Mouse (Mus musculus) brain, adult 10 weeks (tissue): ENCODE measurements around the gene Hmgn1. TPM values are rescaled to one million over a fixed set of nuclear protein-coding genes. Genes with fewer than 3 reads are reported as not detected.

Experiments used
- polyA plus RNA-seq: library from polyadenylated mRNA; stranded (reverse); fragments of 350-450 nt; fragmentation: Illumina TruSeq; extraction: RNeasy Lipid Tissue Mini Kit (QIAGEN cat#74804); gene quantifications from one replicate; pipeline ENCODE4 v1.2.3, GENCODE M21; 2015; ENCODE audit warnings: low read depth, low replicate concordance

Gene Hmgn1
- 70.7 TPM for polyA plus RNA-seq

DNA sequence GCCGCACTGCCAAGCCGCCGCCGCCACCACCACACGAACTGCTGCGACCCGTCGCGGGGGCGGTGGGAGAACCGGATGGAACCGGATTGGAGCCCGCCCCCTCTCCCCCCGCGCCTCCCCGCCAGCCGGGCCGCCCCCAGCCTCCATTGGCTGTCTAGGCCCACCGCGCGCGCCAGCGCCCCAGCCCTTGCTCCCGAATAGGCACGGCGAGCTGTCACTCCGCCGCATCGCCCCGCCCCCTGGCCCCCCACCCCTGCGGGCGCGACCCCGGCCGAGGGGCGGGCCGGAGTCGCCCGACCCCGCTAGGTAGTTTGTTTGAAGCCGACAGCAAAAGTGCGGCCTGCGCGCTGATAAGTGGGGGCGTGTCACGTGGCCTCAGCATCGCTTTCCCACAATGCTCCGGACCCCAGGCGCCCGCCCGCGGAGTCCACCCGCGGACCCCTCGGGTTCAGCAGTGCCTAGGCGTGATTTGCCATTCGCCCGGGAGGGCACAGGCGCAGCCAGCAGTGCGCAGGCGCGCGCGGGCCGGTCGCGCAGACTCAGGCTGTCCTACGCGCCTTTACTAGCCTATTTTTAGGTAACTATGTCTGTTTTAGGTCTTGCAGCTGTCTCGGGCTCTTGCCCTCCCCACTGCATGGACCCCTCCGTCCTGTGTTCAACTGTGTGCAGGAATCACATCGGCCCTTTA is at the start of gene Hmgn1:
Gene Hmgn1 (minus strand): TSS at position 73 of the 688 bp plus-strand sequence.

DNA sequence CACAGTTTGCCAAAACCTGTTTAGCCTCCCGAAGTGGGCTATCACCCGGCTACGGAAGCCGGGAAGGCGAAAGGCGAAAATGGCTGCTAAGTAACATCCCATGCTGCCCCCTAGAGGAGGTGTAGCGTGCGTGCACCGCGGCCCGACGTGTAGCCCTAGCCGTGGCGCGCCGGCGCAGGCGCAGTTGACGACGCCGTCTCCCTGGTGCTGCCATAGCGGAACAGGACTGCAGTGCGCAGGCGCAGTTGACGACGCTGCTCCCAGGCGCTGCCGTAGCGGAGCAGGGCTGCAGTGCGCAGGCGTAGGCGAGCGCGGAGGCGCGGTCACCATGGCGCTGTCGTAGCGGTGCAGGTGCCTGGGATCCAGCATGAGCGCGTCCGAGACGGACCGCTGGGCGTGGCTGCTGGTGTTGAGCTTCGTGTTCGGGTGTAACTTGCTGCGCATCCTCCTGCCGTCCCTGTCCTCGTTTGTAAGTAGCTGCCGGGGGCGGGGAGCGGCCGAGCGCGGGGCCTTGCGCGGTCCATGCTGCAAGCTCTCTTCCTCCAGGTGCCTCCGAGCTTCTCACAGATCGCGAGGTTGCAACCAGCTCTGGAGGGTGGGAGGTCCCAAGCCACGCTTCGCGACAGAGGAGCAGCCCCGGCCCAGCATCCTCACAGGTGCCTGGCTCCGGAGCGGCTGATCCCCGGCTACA is 17.7 kb upstream of the Hmgn1 start, which contains the start of gene Wrb:
Gene Wrb (plus strand): TSS at position 298 of the 691 bp plus-strand sequence.

DNA sequence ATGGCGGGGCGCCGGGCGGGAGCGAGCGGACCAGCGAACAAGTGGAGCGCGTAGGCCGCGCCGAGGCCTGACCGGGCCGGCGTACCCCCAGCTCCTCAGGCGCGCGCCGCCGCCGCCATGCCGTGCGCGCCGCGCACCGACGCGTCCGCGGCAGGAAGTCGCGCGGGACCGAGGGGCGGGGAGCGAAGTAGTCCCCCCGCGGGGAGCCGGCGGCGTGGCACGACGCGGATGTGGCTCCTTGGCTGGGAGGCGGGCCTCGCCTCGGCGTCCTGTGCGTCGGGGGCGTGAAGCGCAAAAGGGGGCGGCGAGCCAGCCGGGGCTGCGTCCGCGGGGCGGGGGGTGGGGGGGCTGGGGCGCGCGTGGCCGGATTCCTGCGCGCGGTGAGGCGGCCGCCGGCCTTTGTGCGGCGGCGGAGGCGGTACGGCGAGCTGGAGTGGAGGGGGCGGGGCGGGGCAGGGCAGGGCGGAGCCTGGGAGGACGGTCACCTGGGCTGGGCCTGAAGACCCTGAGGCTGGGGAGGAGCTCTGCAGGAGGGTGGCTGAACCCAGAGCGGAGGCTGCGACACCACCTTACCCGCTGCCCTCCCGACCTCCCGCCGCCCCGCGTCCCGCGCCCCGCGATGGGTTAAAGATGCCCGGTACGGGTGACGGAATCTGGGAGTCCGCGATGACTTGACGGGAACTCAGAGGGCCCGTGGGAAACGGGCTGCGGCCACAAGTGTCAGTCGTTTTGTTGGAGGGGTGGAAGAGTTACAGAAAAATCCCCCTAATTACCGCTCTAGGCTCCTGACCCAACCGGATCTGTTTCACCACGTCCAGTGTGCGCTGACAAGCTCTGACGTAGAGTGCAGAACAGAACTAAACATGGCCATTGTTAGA is 45.0 kb downstream of the Hmgn1 start, which contains the start of gene Brwd1:
Gene Brwd1 (minus strand): TSS at position 226 of the 878 bp plus-strand sequence.

Other genes starting within 250 kb of the Hmgn1 start
- 31.3 TPM for gene Psmg1, start 136.8 kb downstream of the Hmgn1 start, polyA plus RNA-seq
- gene Brwd1, start 45.2 kb downstream of the Hmgn1 start, polyA plus RNA-seq, result 96.9 TPM
- gene Wrb, start 17.7 kb upstream of the Hmgn1 start, polyA plus RNA-seq, result 57.2 TPM
- gene Lca5l, start 64.5 kb upstream of the Hmgn1 start, polyA plus RNA-seq, result 1.8 TPM
- 3.1 TPM for gene Sh3bgr, start 72.7 kb upstream of the Hmgn1 start, polyA plus RNA-seq
- 33.4 TPM for gene B3galt5, start 108.1 kb upstream of the Hmgn1 start, polyA plus RNA-seq